In the genomic region with DNA sequence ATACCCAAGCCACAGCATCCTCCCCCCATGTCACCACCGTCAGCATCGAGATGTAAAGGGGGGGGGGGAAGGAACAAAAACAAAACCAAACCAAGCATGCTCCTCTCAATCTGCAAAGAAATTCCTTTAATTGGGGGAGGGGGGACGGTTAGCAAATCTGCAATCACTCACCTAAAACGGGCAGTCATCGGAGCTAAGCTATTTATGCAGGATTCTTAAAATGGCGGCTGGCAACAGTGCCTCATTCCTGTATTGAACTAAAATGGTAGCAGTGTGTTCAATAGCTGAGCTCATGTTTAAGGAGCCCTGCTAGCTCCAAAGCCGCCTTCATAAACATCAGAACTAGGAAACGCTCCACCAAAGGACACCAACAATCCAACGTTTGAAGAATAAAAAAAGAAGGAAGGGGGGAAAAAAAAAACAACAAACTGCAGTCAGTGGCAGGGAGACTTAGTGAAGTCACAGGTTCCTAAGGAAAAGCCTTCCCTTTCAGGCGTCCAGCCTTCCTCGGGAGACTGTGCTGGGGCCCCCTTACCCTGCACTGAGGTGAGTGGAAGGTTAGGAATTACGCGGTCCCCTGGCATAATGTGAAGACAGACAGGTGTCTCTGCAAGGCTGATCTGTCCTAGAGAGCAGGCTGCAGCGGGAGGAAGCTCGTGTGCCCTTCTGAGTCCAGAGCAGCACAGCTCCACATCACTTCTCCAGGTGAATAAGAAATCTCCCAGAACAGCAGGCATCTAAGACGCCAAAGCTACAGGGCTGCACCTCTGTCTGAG, we compare ENCODE assay signal across 8 mouse cellular contexts. TPM values are rescaled to one million over a fixed set of nuclear protein-coding genes. Genes with fewer than 3 reads are reported as not detected.
DNase-seq lines count a peak whose midpoint lies in the region; ATAC-seq and TF ChIP-seq lines count a peak whose summit lies in the region.

No protein-coding gene starts in this region.

- no peaks in the 10 kb centered on the region for H3K27me3 ChIP-seq in heart, embryonic 14.5 days (ENCODE audit: control insufficient read depth, insufficient read depth, low read length)
- H3K27me3 ChIP-seq in liver, postnatal 0 days (ENCODE audit: insufficient read depth, low read length), result no peaks in the 10 kb centered on the region

- no peak for TF ChIP-seq EP300 in liver, postnatal 0 days (IDR thresholded peaks at IDR 0.05; ENCODE audit: low read depth)

- DNase-seq in left cerebral cortex, adult 2 months (ENCODE audit: extremely low spot score in 1 of 2, low spot score in 2 of 2), result no peak
- DNase-seq in left cerebral cortex, adult 11 months (ENCODE audit: low spot score), result no peak
- peak; percentile 60 to 76 for DNase-seq in cerebellum, postnatal 10 days
- DNase-seq in liver, postnatal 0 days, result no peak
- DNase-seq in urinary bladder, postnatal 36 days (ENCODE audit: low spot score in 2 of 2), result no peak
- DNase-seq in left cerebral cortex, postnatal 36 days (ENCODE audit: low spot score in 2 of 2), result no peak
- no peak for DNase-seq in gastrocnemius, postnatal 25 days

- H3K27ac ChIP-seq in left cerebral cortex, adult 2 months, result peak overlapping the region; percentile 97
- H3K27ac ChIP-seq in heart, embryonic 14.5 days (replicated peaks in 1 of 2; ENCODE audit: control insufficient read depth in 1 of 2, insufficient read depth in 1 of 2, low read depth in 2 of 2, low read length in 2 of 2), result peak overlapping the region; percentile 72 to 99
- H3K27ac ChIP-seq in liver, postnatal 0 days (ENCODE audit: low read depth), result peak overlapping the region; percentile 79

- intact Hi-C loops in left cerebral cortex, adult 2 months (cut with DNase I), result no loop called here
- intact Hi-C loops in left cerebral cortex, postnatal 36 days (cut with DNase I), result no loop called here

- H3K36me3 ChIP-seq in heart, embryonic 14.5 days (ENCODE audit: control insufficient read depth, insufficient read depth, low read length), result peaks cover 33% of the 10 kb centered on the region
- H3K36me3 ChIP-seq in liver, postnatal 0 days (replicated peaks; ENCODE audit: insufficient read depth, low read length), result peaks cover 18% of the 10 kb centered on the region

- no peaks in the 10 kb centered on the region for H3K9me3 ChIP-seq in heart, embryonic 14.5 days (ENCODE audit: control insufficient read depth, low read length)
- no peaks in the 10 kb centered on the region for H3K9me3 ChIP-seq in liver, postnatal 0 days (ENCODE audit: low read length)

- 12% methylated on average over 16 of the region's 16 CpGs for WGBS in heart, embryonic 14.5 days
- WGBS in liver, postnatal 0 days (ENCODE audit: insufficient replicate concordance), result 53% methylated on average over 16 of the region's 16 CpGs

- no peak for ATAC-seq in heart, embryonic 14.5 days (ENCODE audit: insufficient number of reproducible peaks, insufficient read depth, low FRiP score, low read depth)
- ATAC-seq in liver, postnatal 0 days, result no peak

- no peak for TF ChIP-seq CTCF in left cerebral cortex, adult 2 months (IDR thresholded peaks at IDR 0.05)
- no peak for TF ChIP-seq CTCF in liver, postnatal 0 days (IDR thresholded peaks at IDR 0.05; ENCODE audit: low read depth)

- peak overlapping the region; percentile 70 for H3K9ac ChIP-seq in heart, embryonic 14.5 days (ENCODE audit: low read length)
- H3K9ac ChIP-seq in liver, postnatal 0 days (replicated peaks), result 0 out of 2 replicates have a peak overlapping the region, but pooled peaks have one; percentile 47

- H3K4me1 ChIP-seq in heart, embryonic 14.5 days (ENCODE audit: control insufficient read depth in 2 of 2, insufficient read depth in 2 of 2, low read length in 2 of 2), result peaks cover 75 to 94% of the 10 kb centered on the region in 2 experiments
- peaks cover 86% of the 10 kb centered on the region for H3K4me1 ChIP-seq in liver, postnatal 0 days (ENCODE audit: insufficient read depth)

- H3K4me2 ChIP-seq in heart, embryonic 14.5 days (ENCODE audit: low read length), result peak overlapping the region; percentile 65
- H3K4me2 ChIP-seq in liver, postnatal 0 days (ENCODE audit: low read depth, low read length), result peak overlapping the region; percentile 51

- peak overlapping the region; percentile 55 for H3K4me3 ChIP-seq in left cerebral cortex, adult 2 months
- H3K4me3 ChIP-seq in heart, embryonic 14.5 days (ENCODE audit: control insufficient read depth in 1 of 2, insufficient read depth in 1 of 2, low read depth in 1 of 2, low read length in 2 of 2), result peak overlapping the region in 1 of 2 experiments; percentile 8; a peak in 1 of 4 replicates
- no peak overlapping the region for H3K4me3 ChIP-seq in liver, postnatal 0 days (ENCODE audit: low read depth, low read length)

RNA-seq across cellular contexts. Expression of a gene that starts 19.2 kb away (rescaled TPM):
- total RNA-seq in left cerebral cortex, adult 2 months (2021), result 100 to 1,000 TPM; 182 to 188 TPM
- 35.9 and 38.0 TPM in 2 replicates for polyA plus RNA-seq in heart, embryonic 14.5 days (2014; fragmentation: Nextera tagmentation; extraction: Ambion mirVana)
- 16.9 and 21.9 TPM in 2 replicates for polyA plus RNA-seq in liver, postnatal 0 days (2015; fragmentation: Nextera tagmentation; extraction: Ambion mirVana)
- total RNA-seq in left cerebral cortex, postnatal 36 days (2021), result 100 to 1,000 TPM; 119 to 184 TPM
- 10 to 100 TPM; 17.1 to 18.4 TPM for total RNA-seq in gastrocnemius, postnatal 25 days (2021)

Comparison
In these comparisons a context has a peak if more than half of its experiments do, and no peak if none do; other contexts are left out.
1. DNase-seq: peak in cerebellum, postnatal 10 days (2 of 2); none in left cerebral cortex, adult 2 months (0 of 2), left cerebral cortex, adult 11 months (single experiment), liver, postnatal 0 days (single experiment), urinary bladder, postnatal 36 days (0 of 2), left cerebral cortex, postnatal 36 days (0 of 2) and gastrocnemius, postnatal 25 days (single experiment).
2. RNA of a gene that starts 19.2 kb away (total RNA-seq): 182 to 188 TPM in left cerebral cortex, adult 2 months and 119 to 184 TPM in left cerebral cortex, postnatal 36 days; 17.1 to 18.4 TPM in gastrocnemius, postnatal 25 days; every median in the first group is over 4 times any median in the second.
3. Peak in every context shown above with its lines, with median percentiles within 50 percentile points of each other: H3K27ac ChIP-seq.